Mouse (Mus musculus): ENCODE measurements around the gene Rasl2-9. TPM values are rescaled to one million over a fixed set of nuclear protein-coding genes. Genes with fewer than 3 reads are reported as not detected.
"Not testable (repeated sequence)": the region's sequence is repeated elsewhere in the genome, so short reads cannot be mapped to it uniquely, and the experiment has no call there.

Rasl2-9 gene
- total RNA-seq, 1 experiment = 0.27 TPM

DNA sequence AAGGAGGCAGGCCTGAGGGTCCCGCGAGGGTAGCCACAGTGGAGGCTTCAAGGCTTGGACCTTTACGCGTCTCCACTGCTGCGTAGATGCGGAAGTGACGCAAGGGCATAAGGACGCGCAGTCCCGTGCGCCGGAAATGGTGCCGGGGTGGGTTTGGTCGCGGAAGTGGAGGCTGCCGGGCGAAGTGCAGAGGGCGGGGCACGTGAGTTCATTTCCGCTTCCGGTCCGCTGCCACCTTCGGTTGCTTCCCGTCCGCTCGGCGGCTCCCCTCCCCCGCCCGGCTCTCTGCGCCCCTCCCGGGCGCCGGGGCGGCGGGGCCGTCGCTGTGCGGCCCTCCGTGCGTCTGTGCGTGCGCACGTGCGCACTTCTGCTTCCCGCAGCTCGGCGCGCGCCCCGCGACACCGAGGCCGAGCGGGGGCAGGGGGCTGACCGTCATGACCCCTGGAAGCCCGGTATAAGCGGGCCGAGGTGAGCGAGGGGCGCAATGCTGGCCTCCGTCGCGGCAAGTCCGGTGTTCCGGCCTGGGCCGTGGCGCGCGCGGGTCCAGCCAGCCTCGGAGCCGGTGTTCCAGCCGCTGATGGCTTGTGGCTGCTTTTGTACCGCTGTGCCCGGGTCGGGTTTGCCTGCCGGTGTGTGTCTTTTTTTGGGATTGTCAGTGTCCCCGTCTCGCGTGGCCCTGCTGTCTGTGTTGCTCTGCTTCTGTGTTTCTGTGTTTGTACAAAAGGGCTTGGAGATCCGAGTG, 45.6 kb downstream of the Rasl2-9 start, which contains the start of gene Epn1:
Epn1 (plus strand) TSS at position 226 of the 742 bp plus-strand sequence.
- Histone ChIP-seq H3K4me1 (ENCODE audit: control insufficient read depth in 2 of 2, insufficient read depth in 2 of 2, low read length in 2 of 2, poor library complexity in 1 of 2) (peaks cover 2 to 3% of the 10 kb centered on the region in 2 experiments; a peak in 1 of 4 replicates), H3K9me3 (ENCODE audit: control insufficient read depth, insufficient read depth, low read depth, low read length) (no peaks in the 10 kb centered on the region), H3K9ac (ENCODE audit: insufficient read depth, low read depth, low read length, poor library complexity, severe bottlenecking) (peak within 1 kb of the TSS; percentile 91), H3K36me3 (ENCODE audit: control insufficient read depth, insufficient read depth, low read length, poor library complexity, severe bottlenecking) (peaks cover 43% of the 10 kb centered on the region), H3K4me3 (ENCODE audit: insufficient read depth in 1 of 2, low read depth in 1 of 2, low read length in 2 of 2, poor library complexity in 1 of 2, severe bottlenecking in 1 of 2) (peak within 1 kb of the TSS; percentile 81 to 97), H3K27ac (ENCODE audit: insufficient read depth, low read depth, low read length, poor library complexity, severe bottlenecking) (peak within 1 kb of the TSS; percentile 70)
- TF ChIP-seq MAFK (IDR thresholded peaks at IDR 0.05; ENCODE audit: insufficient read depth, low read depth, low read length) (no peak), CHD2 (IDR thresholded peaks at IDR 0.05; ENCODE audit: low read depth, low read length) (peak; percentile 55; the same call in 1 of the 2 replicates), ZNF384 (IDR thresholded peaks at IDR 0.05; ENCODE audit: low read depth, low read length) (no peak), ZC3H11A (IDR thresholded peaks at IDR 0.05; ENCODE audit: borderline replicate concordance, low read depth, low read length) (no peak), HCFC1 (IDR thresholded peaks at IDR 0.05; ENCODE audit: borderline replicate concordance, insufficient read depth, low read length) (peak; percentile 84)
- peak; percentile 91 for DNase-seq (ENCODE audit: low read depth, low spot score)
- in situ Hi-C loops (cut with MboI; ENCODE audit: low sequenced_read_pairs in 2 of 2, unreplicated experiment in 2 of 2) = no loop called here

DNA sequence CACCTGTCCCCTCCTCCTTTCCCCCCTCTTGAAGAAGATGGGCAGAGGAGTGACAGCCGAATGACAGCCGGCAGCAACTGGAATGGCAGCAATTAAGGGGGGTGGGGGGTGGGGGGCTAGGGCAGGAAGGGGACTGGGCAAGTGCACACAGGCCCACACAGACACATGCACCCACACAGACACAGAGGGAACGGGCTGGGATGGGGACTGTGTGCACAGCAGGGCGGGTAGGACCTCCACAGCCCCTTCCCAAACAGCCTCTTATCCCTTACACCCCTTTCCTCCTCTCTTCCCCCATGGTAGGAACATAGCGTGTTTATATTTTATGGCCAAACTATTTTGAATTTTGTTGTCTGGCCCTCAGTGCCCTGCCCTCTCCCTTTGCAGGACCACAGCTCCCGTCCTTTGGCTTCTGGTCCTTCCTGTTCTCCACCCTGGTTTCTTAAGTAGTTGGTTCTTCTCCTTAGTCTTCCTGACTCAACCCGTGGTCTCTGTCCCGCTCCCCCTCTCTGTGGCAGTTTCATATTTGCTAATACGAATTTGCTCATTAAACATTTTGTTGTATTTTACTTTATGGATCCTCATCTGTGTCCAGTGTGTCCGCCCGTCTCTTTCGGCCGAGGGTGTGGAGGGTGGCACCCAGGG, 46.3 kb downstream of the Rasl2-9 start:
- Histone ChIP-seq H3K27ac (ENCODE audit: insufficient read depth, low read depth, low read length, poor library complexity, severe bottlenecking) (peak overlapping the region; percentile 70; the same call in 1 of the 2 replicates), H3K4me3 (ENCODE audit: insufficient read depth in 1 of 2, low read depth in 1 of 2, low read length in 2 of 2, poor library complexity in 1 of 2, severe bottlenecking in 1 of 2) (peak overlapping the region; percentile 59 to 97; a peak in 3 of 4 replicates), H3K9ac (ENCODE audit: insufficient read depth, low read depth, low read length, poor library complexity, severe bottlenecking) (peak overlapping the region; percentile 66), H3K36me3 (ENCODE audit: control insufficient read depth, insufficient read depth, low read length, poor library complexity, severe bottlenecking) (peaks cover 44% of the 10 kb centered on the region)
- H3K4me1 ChIP-seq (ENCODE audit: control insufficient read depth in 2 of 2, insufficient read depth in 2 of 2, low read length in 2 of 2, poor library complexity in 1 of 2); DNase-seq (ENCODE audit: low read depth, low spot score); in situ Hi-C loops (cut with MboI; ENCODE audit: low sequenced_read_pairs in 2 of 2, unreplicated experiment in 2 of 2); H3K9me3 ChIP-seq (ENCODE audit: control insufficient read depth, insufficient read depth, low read depth, low read length): not testable (repeated sequence)

DNA sequence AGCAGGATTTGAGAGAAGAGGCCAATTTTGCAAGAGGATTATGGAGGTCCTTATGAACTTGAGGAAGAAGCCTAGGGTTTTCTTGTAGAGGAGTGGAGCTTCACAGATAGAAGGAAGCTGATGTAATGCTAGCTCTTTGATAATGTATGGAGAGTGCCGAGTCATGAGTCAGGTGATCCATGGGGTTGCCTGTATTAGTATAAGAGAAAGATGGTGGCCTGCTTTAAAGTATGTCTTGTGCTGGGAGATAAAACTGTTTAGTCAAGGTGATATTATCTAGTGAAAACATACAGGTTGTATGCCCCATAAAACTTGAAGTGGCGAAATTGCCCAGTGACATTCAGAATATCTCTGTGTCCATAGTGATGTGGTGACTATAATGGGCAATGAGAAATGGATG, 48.8 kb downstream of the Rasl2-9 start:
- peaks cover 2 to 3% of the 10 kb centered on the region in 2 experiments; a peak in 2 of 4 replicates for H3K4me1 ChIP-seq (ENCODE audit: control insufficient read depth in 2 of 2, insufficient read depth in 2 of 2, low read length in 2 of 2, poor library complexity in 1 of 2)
- peaks cover 50% of the 10 kb centered on the region for H3K36me3 ChIP-seq (ENCODE audit: control insufficient read depth, insufficient read depth, low read length, poor library complexity, severe bottlenecking)
- no peak overlapping the region for H3K9ac ChIP-seq (ENCODE audit: insufficient read depth, low read depth, low read length, poor library complexity, severe bottlenecking)
- no peak overlapping the region for H3K27ac ChIP-seq (ENCODE audit: insufficient read depth, low read depth, low read length, poor library complexity, severe bottlenecking)
- no peak overlapping the region for H3K4me3 ChIP-seq (ENCODE audit: insufficient read depth in 1 of 2, low read depth in 1 of 2, low read length in 2 of 2, poor library complexity in 1 of 2, severe bottlenecking in 1 of 2)
- TF ChIP-seq MAFK (IDR thresholded peaks at IDR 0.05; ENCODE audit: insufficient read depth, low read depth, low read length) (0 out of 2 replicates have a peak, but pooled peaks have one; percentile 26), CHD2 (IDR thresholded peaks at IDR 0.05; ENCODE audit: low read depth, low read length) (no peak)
- in situ Hi-C loops (cut with MboI; ENCODE audit: low sequenced_read_pairs in 2 of 2, unreplicated experiment in 2 of 2) = no loop called here
- H3K9me3 ChIP-seq (ENCODE audit: control insufficient read depth, insufficient read depth, low read depth, low read length) = no peaks in the 10 kb centered on the region
- DNase-seq (ENCODE audit: low read depth, low spot score) = no peak

DNA sequence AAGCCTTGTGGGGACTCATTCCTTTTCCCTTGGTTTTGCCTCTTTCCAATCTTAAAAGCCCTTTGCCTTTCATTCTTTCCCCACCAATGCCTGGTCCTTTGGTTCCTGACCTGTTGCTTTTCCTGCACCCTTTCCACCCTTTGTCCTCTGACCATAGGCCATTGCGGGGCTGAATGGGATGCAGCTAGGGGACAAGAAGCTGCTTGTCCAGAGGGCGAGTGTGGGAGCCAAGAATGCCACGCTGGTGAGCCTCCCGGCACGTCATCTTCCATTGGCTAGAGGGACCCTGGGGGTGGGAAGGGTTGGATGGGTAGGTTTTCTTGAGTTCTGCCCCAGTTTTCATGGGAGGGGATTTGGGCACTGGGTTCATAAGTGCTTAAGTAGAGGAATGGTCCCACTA, 50.8 kb downstream of the Rasl2-9 start:
- no peak overlapping the region for H3K4me3 ChIP-seq (ENCODE audit: insufficient read depth in 1 of 2, low read depth in 1 of 2, low read length in 2 of 2, poor library complexity in 1 of 2, severe bottlenecking in 1 of 2)
- H3K27ac ChIP-seq (ENCODE audit: insufficient read depth, low read depth, low read length, poor library complexity, severe bottlenecking) = no peak overlapping the region
- H3K4me1 ChIP-seq (ENCODE audit: control insufficient read depth in 2 of 2, insufficient read depth in 2 of 2, low read length in 2 of 2, poor library complexity in 1 of 2) = peaks cover 0 to 3% of the 10 kb centered on the region in 2 experiments; a peak in 2 of 4 replicates
- H3K9me3 ChIP-seq (ENCODE audit: control insufficient read depth, insufficient read depth, low read depth, low read length) = no peaks in the 10 kb centered on the region
- in situ Hi-C loops (cut with MboI; ENCODE audit: low sequenced_read_pairs in 2 of 2, unreplicated experiment in 2 of 2) = no loop called here
- no peak overlapping the region for H3K9ac ChIP-seq (ENCODE audit: insufficient read depth, low read depth, low read length, poor library complexity, severe bottlenecking)
- no peak for TF ChIP-seq CHD2 (IDR thresholded peaks at IDR 0.05; ENCODE audit: low read depth, low read length)
- TF ChIP-seq HCFC1 (IDR thresholded peaks at IDR 0.05; ENCODE audit: borderline replicate concordance, insufficient read depth, low read length) = no peak
- no peak for TF ChIP-seq ZNF384 (IDR thresholded peaks at IDR 0.05; ENCODE audit: low read depth, low read length)
- H3K36me3 ChIP-seq (ENCODE audit: control insufficient read depth, insufficient read depth, low read length, poor library complexity, severe bottlenecking) = peaks cover 68% of the 10 kb centered on the region
- DNase-seq (ENCODE audit: low read depth, low spot score) = no peak

Other genes with a start within 250 kb of the Rasl2-9 start
- gene Isoc2a, start 248.8 kb downstream of the Rasl2-9 start, total RNA-seq (2012; rRNA removed) = 13.0 and 16.1 TPM in 2 replicates
- gene Gm36210, start 219.4 kb downstream of the Rasl2-9 start, total RNA-seq (2012; rRNA removed) = 1.6 and 2.2 TPM in 2 replicates
- 4.0 and 4.3 TPM in 2 replicates for gene Zfp628, start 210.7 kb downstream of the Rasl2-9 start, total RNA-seq (2012; rRNA removed)
- gene Nat14, start 203.9 kb downstream of the Rasl2-9 start, total RNA-seq (2012; rRNA removed) = 1.2 and 1.7 TPM in 2 replicates
- gene Ssc5d, start 200.2 kb downstream of the Rasl2-9 start, total RNA-seq (2012; rRNA removed) = 0.94 and 1.3 TPM in 2 replicates
- 0.22 and 0.95 TPM in 2 replicates for gene Sbk2, start 161.5 kb downstream of the Rasl2-9 start, total RNA-seq (2012; rRNA removed)
- not detected in 2 replicates for gene Sbk3, start 154.8 kb downstream of the Rasl2-9 start, total RNA-seq (2012; rRNA removed)
- gene Zfp579, start 129.8 kb downstream of the Rasl2-9 start, total RNA-seq (2012; rRNA removed) = 2.9 and 3.4 TPM in 2 replicates
- gene Zfp524, start 111.5 kb downstream of the Rasl2-9 start, total RNA-seq (2012; rRNA removed) = 2.6 and 3.9 TPM in 2 replicates
- 45.9 and 47.4 TPM in 2 replicates for gene Fiz1, start 111.3 kb downstream of the Rasl2-9 start, total RNA-seq (2012; rRNA removed)
- not detected in 2 replicates for gene Gm44973, start 110.5 kb downstream of the Rasl2-9 start, total RNA-seq (2012; rRNA removed)
- 12.9 and 18.4 TPM in 2 replicates for gene Zfp865, start 105.6 kb downstream of the Rasl2-9 start, total RNA-seq (2012; rRNA removed)
- gene Ccdc106, start 105.4 kb downstream of the Rasl2-9 start, total RNA-seq (2012; rRNA removed) = 7.5 and 11.2 TPM in 2 replicates
- gene 4632433K11Rik, start 91.8 kb downstream of the Rasl2-9 start, total RNA-seq (2012; rRNA removed) = not detected in 2 replicates
- gene Zfp784, start 87.5 kb downstream of the Rasl2-9 start, total RNA-seq (2012; rRNA removed) = 0.58 and 0.71 TPM in 2 replicates
- 2.6 and 3.3 TPM in 2 replicates for gene Zfp580, start 74.4 kb downstream of the Rasl2-9 start, total RNA-seq (2012; rRNA removed)
- gene U2af2, start 63.8 kb downstream of the Rasl2-9 start, total RNA-seq (2012; rRNA removed) = 222 and 262 TPM in 2 replicates
- 51.8 and 59.1 TPM in 2 replicates for gene Epn1, start 45.7 kb downstream of the Rasl2-9 start, total RNA-seq (2012; rRNA removed)
- gene Rfpl4, start 9.0 kb downstream of the Rasl2-9 start, total RNA-seq (2012; rRNA removed) = not detected in 2 replicates
- gene Vmn1r55, start 23.7 kb upstream of the Rasl2-9 start, total RNA-seq (2012; rRNA removed) = not detected in 2 replicates
- not detected in 2 replicates for gene Vmn1r56, start 70.8 kb upstream of the Rasl2-9 start, total RNA-seq (2012; rRNA removed)
- 0.11 and 0.13 TPM in 2 replicates for gene Vmn1r57, start 92.5 kb upstream of the Rasl2-9 start, total RNA-seq (2012; rRNA removed)
- gene Gm5065, start 224.6 kb upstream of the Rasl2-9 start, total RNA-seq (2012; rRNA removed) = not detected in 2 replicates
- gene Nlrp2, start 225.1 kb upstream of the Rasl2-9 start, total RNA-seq (2012; rRNA removed) = not detected in 2 replicates

All from ES-E14 (cell line).